Mouse (Mus musculus) heart, postnatal 0 days (tissue): ENCODE results near the gene Igf2r.

Source experiments
- CTCF ChIP-seq: IDR thresholded peaks from 2 replicates; pipeline ENCODE4 v1.5.1; 2016; ENCODE audit warnings: antibody characterized with exemption, control low read depth, low read depth
- EP300 ChIP-seq: IDR thresholded peaks from 2 replicates; pipeline ENCODE4 v1.6.1; 2016; ENCODE audit warnings: antibody characterized with exemption, low read depth

DNA sequence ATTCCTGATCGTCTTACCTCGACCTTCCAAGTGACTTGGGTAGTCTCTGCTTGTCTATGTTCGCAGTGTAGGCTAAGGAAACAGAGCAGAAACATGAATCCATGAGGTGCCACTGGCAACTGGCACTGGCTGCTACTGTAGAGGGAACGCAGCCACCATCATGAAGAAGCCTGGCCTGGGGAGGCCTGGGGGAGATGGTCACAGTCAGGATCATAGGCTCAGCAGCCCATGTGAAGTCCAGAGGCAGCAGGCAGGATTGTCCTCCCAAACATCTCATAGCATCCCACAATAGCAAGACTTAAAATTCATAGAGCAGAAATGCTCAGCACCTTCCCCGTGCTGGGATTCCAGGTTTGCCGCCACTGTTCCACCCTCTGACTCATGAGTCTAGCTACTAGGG, 39.4 kb upstream of the Igf2r start:
- no peak for TF ChIP-seq CTCF
- TF ChIP-seq EP300, result no peak
